Mouse (Mus musculus) lung, adult 2 months (tissue): ENCODE results near the gene Wfdc11.

Experiments used
- CTCF ChIP-seq: fragments of 200-500 bp; IDR thresholded peaks from 2 replicates; pipeline ENCODE4 v1.5.1; 2011; ENCODE audit warnings: mild to moderate bottlenecking, low read length, control low read depth; ENCODE audit not compliant: insufficient read depth
- POLR2A ChIP-seq: fragments of 200-500 bp; IDR thresholded peaks from 2 replicates; pipeline ENCODE4 v1.6.1; 2011; ENCODE audit warnings: low read depth, mild to moderate bottlenecking, control low read depth, low read length, borderline replicate concordance; ENCODE audit errors: extremely low read depth

DNA sequence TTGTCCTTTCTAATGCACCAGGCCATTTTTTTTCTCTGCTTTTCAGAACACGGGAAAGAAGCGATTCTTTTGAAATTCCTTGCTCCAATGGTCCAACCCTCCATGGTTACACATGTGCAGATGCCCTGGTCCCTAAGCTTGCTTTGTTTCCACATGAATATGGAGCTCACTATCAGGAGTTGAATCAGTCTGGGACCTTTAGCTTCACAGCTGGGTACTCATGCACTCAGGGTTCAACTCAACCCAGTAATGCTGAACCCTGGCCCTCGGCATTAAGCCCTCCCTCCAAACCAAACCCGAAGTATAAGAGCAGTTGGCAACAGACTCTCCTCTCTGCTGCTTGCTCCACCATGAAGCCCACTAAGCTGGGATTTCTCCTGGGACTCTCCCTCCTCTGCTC, 24.3 kb upstream of the Wfdc11 start, which contains the start of gene Spint4:
- TF ChIP-seq CTCF (no peak), POLR2A (no peak)
